Mouse (Mus musculus) liver, adult 2 months (tissue): ENCODE data around the gene Meis1.

Experiments used
- CTCF ChIP-seq: fragments of 200-500 bp; IDR thresholded peaks from 2 replicates; pipeline ENCODE4 v1.5.1; 2011; ENCODE audit warnings: low read depth, low read length, control low read depth
- POLR2A ChIP-seq: fragments of 200-500 bp; IDR thresholded peaks from 2 replicates; pipeline ENCODE4 v1.6.1; 2011; ENCODE audit warnings: low read length, control low read depth; ENCODE audit not compliant: insufficient read depth; ENCODE audit errors: extremely low read depth

GRCm38 (mm10) chr11:18954852-18955251 lies 63.9 kb downstream of the Meis1 start:
- TF ChIP-seq CTCF (no peak), POLR2A (no peak)
